Mouse (Mus musculus) brain, embryonic 18.5 days (tissue): ENCODE data around the gene Cdk5rap2.

Experiments used
- DNase-seq: peaks from one replicate; pipeline ENCODE4 v3.0.0-alpha.2; 2012; ENCODE audit warnings: low read depth, low spot score

Gene Cdk5rap2

DNA sequence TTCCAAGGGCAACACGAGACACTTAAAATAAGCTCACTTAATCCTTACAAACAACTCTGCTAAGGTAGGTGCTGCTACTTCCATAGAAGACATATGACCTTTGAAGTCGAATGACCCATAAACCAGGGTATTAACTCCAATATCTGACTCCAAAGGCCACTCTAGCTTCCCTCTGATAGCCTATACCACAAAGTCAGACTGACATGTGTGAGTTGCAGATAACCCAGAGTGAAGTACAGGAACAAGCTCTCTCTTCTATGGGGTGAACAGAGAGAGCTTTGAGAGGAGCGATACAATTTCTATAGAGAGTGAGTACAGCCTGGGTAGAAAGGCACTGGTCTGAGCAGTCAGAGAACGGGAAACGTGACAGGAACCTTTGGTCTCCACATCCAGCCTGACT, 148.9 kb downstream of the Cdk5rap2 start:
- DNase-seq = no peak

- DNase-seq = no peak
These were observed 149.8 kb downstream of the Cdk5rap2 start for GRCm38 (mm10) chr4:70260419-70260807.

DNA sequence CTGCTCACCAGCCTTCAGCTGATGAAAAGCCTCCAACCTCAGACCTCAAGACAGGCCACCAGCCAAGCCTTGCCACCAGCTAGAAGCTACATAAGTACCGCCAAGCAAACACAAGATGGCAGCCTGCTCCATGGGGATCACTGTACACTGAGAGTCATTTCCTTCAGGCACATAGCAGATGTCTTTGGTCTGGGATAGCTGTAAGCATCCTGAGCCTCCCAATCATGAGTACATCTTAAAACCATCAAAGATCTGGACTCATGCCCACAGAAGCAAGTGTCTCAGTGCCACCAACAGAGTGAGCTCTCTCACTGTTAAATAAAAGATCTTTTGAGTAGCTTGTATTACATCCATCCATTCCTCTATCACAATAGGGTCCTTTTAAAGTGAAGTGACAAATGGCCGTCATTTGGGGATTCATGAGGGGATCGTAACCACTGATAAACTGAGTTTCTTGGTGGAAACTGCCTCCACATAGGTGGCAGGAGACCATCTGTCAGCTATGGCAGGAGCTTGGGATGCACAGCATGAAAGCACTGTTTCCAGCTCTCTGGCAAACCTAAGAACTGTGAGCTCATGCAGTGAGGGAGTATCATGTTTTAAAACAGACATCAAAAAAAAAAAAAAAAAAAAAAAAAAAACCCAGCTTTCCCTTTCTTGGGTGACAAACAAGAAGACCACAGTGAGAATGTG, 150.4 kb downstream of the Cdk5rap2 start:
- peak; percentile 36 for DNase-seq

GRCm38 (mm10) chr4:70258826-70259225, 151.4 kb downstream of the Cdk5rap2 start:
- no peak for DNase-seq

DNA sequence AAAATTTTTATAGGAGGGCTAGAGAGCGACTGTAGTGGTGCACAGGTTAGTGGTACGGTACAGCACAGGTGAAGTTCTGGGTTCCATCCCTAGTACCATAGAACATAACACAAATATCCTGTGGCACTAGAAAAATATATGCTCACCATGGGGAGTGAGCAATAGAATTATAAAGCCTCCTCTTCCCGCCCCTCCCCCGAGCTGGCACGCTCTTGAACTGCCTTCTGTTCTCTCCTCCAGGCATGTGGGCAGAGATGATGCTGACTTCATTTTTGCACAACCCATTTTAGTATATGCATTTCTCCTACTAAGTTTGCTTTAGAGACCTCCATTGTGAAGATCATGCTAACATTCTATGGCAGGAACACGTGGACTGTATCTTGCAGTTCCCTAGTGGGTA, 152.0 kb downstream of the Cdk5rap2 start:
- peak; percentile 37 for DNase-seq

DNA sequence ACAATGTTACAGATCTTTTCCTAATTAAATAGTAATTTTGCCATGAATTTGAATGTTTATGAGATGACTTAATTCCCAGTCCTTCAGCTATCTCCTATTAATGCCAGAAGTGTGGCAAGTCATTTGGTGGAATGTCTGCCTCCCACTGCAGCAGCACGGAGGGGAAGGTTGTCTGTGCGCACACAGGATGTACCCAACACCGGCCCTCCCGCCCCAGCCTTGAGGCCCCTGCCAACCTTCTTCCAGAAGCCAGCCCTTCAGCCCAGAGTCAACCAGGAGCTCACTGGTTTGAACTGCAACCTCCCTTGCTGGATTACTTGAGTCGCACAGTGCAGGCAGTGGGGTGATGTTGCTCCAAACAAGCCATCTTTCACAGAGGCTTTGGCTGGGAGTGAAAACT, 158.5 kb downstream of the Cdk5rap2 start:
- no peak for DNase-seq

GRCm38 (mm10) chr4:70245706-70246105, 164.5 kb downstream of the Cdk5rap2 start:
- no peak for DNase-seq

DNA sequence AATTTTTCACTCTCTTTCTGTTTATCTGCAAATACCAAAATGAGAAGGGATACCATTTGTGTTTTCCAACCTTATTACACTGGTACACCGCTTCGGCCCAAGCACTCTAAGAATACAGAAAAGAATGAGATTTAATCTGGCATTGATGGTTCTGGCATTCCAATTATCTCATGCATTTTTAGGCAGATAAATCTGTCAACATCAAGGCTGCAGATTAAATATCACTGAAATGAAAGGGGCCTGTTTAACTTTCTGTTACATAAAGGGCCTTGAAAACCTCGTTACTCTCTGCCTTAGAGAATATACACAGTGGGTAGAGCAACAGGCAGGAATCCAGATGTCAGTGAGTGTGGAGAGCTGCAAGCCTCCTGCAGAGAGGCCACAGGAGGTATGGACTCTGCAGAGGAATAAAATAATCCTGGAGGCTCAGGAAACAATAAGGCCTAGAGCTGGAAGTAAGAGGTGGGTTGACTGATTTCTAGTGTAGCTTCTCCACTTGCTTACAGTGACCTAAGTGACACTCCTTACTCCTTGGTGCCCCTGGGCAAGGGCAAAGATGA, 166.6 kb downstream of the Cdk5rap2 start:
- no peak for DNase-seq

DNA sequence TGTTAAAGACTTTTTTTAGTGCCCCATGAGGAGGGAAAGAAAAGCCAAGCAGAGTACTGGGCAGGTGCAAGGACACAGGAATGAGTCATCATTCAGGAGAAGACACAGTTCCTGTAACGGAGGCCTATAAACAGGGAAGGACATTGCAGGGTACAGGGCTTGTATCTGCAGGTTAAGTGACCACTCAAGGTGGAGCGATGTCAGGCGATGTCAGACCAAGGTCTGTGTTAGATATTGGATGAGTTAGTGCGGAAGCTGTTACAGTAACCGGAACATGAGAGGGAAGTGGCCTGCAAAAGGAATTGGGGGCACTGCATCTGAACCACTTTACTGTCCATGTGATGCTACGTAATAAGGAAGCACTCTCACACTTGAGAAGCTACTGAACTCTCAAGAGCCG, 170.5 kb downstream of the Cdk5rap2 start:
- no peak for DNase-seq

DNA sequence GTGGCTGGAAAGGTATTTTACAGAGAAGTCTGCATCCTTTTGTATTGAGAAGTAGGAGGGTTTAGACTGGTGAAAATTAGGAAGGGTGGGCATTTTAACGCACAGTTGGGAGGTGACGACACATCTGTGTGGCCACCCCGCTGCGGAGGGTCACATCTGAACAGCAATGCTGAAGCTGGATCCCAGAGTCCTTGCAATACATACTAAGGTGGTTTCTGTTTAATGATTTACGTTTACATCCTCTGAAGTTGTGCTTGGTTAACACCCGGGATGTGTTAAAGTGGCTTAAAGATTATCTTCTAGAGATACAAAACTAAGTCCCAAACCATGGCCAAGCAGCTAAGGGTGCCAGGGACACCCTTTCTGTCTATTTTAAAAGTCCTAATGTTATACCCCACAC, 171.4 kb downstream of the Cdk5rap2 start:
- DNase-seq = no peak

DNA sequence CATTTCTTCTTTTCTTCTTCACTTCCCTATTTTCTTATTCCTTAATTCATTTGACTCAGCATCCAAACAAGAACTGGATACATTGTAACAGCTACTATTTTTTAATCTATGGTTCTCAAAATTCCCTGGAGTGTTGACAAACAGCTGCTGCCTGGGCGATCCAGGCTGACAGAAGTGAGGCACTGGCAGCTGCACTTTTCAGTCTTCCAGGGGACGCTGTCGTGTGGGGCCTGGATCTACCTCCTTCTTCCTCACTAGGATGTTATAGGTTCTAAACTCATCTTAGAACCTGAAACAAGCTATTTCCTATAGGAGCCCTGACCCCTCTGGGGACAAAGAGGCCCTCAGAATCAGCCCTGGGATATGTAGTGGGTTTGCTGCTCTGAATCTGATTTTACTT, 177.9 kb downstream of the Cdk5rap2 start:
- no peak for DNase-seq

DNA sequence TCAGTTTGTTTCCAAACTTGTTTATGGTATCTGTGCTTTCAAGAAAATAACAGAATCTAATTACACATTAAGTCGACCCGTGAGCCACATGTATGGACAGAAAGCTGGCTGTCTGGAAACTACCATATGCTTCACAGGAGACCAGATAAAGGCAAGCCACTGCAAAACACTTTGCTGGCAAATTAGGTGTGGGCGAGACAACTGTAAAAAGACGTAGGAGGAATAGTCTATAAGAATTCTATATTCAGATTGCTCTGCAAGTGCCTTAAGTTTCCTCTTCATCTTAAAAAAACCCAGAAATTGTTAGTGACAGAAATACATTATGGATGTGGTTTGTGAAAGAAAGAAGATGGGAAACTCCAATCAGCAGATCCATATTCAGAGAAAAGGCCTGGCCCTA, 180.4 kb downstream of the Cdk5rap2 start:
- no peak for DNase-seq

GRCm38 (mm10) chr4:70228350-70228749, 181.9 kb downstream of the Cdk5rap2 start:
- no peak for DNase-seq

- DNase-seq = no peak
These were observed 182.6 kb downstream of the Cdk5rap2 start for GRCm38 (mm10) chr4:70227667-70228066.

DNA sequence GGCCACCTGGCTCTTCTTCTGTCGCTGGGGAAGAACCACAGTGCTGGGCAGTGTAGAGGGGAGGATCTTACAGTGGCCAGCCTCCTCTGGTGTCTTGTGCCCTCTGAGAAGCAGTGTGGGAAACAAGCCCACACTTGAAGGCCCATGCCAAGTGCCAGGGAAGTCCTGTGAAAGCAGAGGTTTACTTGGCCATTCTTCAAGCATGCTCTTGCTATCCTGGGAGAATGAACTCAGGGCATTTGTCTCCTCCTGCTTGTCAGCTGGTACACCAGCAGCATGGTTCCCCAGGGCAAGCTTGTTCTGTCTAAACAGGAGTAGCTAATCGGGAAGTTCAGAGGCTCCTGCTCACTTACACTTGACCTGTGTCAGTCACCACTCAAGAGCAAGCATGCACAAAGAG, 185.7 kb downstream of the Cdk5rap2 start:
- no peak for DNase-seq

DNA sequence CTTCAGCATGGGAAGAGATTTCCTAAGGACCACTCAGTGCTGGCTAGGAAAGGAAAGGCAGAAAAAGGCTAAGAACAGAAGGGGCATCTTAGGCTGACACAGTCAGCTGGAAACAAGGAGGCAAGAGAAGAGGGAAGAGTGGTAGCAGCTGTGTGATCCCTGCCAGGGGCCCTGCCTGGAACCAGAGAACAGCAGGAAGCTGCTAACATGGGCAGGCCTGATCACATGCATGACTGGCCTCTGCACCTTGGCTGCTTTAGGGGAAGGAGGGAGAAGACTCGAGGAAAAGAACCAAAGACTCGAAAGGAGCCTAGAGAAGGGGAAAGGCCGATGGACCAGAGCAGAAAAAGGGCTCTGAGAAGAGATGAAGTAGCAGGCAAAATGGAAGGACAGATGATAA, 188.4 kb downstream of the Cdk5rap2 start:
- DNase-seq = no peak

- DNase-seq = no peak
These were observed 188.9 kb downstream of the Cdk5rap2 start for GRCm38 (mm10) chr4:70221370-70221769.

DNA sequence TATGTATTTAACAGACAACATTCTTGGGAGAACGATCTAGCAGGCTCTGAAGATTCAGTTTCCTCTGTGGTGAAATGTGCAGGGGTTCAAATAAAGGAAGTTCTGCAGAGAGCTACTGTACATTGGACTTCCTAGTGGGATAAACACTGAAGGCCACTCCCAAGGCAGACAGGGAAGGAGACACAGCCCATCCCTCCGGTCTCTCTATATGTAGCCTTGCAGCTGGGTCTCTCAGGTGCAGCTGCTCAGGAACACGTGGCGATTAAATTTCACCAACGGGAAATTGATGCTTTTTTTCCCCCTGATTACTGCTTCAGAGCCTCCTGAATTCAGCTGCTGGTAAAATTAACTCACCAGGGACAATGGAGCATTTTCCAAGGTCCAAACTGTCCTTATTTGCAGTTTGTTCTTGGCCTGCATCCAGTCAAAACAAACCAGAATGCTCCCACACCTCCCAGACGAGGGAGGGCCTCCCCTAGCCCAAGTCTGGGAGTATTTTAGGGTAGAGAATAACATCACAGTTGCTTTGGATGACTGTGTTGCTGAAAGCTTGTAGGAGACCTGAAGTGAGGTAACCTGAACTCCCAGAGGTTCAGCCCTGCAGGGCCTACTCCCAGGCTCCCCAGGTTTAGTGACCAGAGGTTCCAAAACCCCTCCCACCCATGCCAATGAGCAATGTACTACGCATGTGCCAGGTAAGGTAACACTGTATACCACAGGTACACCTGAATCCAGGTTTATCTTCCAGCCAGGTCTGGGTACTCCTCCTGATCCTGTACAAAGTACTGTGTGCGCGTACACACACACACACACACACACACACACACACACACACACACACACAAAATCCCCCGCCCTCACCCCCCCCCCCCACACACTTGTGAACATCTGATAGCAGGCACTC, 189.7 kb downstream of the Cdk5rap2 start:
- no peak for DNase-seq

DNA sequence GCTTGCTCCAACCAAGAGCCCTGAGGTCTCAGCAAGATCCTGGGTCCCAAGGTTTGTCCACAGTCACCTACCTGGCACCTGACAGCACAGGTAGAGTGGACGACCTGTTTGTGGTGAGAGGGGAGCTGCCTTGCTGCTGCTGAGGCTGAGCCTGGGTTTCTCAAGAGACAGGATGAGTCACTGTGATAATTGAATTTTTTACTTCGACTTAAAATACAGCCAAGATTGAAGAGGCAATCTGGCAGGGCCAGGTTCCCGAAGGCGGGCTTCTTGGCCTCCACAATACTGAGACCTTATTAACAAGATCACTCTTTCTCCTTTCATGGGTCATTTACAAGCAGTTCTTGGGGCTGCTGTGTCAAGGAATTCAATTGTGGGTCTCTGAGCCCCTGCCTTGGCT, 190.5 kb downstream of the Cdk5rap2 start:
- no peak for DNase-seq

- DNase-seq = peak; percentile 4
These were observed 224.3 kb downstream of the Cdk5rap2 start for GRCm38 (mm10) chr4:70185971-70186370.
